Mouse (Mus musculus) c-Kit-positive CD71-positive TER-119-positive erythroid progenitor cells, embryonic 14.5 days (primary cell): ENCODE measurements around the gene Lrrk2.
A peak's percentile ranks its signal among the peaks of the same experiment; 100 is the strongest.

Experiments used
- DNase-seq: peaks from one replicate; pipeline ENCODE4 v3.0.0-alpha.2; 2013; ENCODE audit warnings: low spot score

Gene Lrrk2

DNA sequence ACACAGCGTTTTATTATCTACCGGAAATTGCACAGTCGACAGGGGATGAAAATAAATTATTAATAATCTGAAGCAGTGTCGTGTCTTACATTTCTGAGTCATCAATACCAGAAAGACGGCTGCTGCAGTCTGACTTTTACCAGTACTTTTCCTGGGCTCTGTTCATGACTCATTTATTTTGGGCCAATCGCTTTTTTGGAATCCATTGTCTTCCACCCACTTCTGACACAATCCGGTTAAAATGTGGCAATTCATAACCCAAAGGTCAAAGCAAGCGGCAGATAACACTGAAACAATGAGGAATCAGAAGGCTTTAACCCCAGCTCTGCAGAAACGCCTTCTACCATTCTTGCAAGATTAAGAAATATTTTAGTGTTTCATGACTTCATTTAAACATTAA is 17.7 kb downstream of the Lrrk2 start:
- DNase-seq = no peak

DNA sequence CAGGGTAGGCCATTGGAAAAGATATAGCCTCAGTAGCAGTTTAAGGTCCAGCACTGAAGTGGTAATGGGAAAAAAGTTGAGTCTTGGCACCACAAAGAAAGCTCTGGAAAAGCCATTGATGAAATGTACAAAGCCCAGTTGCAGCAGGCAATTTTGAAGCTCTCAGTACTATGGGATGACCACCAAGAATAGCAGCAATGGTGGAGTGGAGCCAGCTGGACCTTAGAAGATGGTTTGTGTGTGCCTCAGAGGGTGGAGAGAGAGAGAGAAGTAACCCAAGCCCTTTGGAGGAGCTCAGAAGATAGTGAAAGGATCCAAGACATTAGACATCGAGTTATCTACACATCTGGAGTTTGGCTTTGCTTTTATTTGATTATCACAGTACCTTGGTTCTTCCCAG is 20.1 kb downstream of the Lrrk2 start:
- DNase-seq = no peak

DNA sequence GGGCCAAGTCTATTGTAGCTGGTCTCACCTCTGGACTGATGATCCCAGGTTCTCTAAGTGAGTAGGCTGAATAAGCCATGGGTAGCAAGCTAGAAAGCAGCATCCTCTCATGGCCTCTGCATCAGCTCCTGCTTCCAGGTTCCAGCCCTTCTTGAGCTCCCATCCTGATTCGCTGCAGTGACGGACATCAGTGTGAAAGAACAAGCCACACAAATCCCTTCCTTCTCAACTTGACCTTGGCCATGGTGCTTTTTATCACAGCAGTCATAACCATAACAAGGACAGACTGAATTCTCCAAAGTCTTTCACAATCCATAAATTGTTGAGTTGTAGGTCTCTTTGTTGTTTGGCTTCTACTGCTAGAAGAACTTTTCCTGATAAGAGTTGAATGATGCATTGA is 20.9 kb downstream of the Lrrk2 start:
- no peak for DNase-seq

DNA sequence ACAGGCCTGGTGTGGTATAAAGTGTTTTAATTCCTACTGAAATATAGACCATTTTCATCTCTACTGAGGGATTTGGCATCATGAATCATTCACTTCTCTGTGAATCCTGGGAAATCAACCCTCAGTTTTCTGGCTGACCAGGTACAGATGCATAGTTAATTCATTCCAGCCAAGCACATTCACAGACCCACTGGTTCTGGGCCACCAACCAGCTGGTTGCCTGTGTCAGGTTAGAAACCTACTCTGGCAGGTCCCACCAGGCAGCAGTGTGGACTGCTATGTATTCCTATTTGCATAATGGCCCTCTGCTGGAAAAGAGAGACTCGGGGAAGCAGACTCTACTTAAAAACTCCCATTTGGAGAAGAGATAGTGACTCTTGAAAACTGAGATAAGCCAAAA is 27.9 kb downstream of the Lrrk2 start:
- DNase-seq = no peak

DNA sequence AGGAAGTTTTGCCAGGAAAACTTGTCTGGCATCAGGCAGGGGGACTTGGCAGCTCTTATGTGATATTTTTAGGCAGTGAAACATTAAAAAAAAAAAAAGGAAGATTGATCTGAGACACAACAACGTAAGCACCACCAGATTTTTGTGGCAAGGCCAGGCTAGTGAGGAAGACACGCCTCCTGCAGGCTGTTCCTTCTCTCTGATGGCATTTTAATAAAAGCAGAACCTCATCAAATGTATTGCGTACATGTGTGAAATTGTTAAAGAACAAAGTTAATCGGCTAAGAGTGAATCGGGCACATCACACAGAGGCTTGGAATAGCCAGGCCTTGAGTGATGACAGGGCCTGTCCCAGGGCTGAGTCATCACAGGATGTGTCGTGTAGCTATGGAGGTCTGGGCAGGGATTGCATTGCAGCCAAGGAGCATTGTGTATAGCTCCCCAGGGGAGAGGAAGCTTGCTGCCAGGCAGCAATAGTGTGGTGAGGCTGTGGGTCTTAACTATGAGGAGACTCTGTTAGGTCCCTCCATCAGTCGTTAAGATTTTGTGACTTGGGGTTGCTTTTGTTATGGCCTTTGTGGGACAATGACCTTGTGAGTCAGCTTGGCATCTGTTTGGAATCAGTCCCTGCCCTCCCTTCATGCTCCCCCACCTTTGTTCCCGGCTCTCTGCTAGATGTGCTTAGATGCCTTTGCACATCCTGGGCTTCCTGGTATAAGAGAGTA is 30.2 kb downstream of the Lrrk2 start:
- DNase-seq = no peak

DNA sequence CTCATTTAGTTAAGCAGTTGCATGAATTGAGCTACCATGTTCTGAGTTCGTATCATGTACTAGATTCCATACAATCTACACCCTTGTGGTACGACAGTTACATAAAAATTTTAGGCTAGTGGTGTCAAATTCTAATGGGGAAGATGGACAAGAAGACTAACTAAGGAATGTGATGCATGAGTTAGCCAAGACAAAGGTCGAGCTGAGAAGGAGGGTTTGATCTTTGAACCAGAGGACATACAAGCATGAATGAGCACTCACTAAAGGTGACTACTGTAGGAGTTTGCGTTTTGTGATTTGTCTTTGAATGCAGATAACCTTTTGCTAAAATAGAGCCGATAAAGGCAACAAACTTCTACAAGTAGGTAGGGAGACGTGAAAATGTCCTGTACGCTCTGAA is 31.1 kb downstream of the Lrrk2 start:
- DNase-seq = no peak

DNA sequence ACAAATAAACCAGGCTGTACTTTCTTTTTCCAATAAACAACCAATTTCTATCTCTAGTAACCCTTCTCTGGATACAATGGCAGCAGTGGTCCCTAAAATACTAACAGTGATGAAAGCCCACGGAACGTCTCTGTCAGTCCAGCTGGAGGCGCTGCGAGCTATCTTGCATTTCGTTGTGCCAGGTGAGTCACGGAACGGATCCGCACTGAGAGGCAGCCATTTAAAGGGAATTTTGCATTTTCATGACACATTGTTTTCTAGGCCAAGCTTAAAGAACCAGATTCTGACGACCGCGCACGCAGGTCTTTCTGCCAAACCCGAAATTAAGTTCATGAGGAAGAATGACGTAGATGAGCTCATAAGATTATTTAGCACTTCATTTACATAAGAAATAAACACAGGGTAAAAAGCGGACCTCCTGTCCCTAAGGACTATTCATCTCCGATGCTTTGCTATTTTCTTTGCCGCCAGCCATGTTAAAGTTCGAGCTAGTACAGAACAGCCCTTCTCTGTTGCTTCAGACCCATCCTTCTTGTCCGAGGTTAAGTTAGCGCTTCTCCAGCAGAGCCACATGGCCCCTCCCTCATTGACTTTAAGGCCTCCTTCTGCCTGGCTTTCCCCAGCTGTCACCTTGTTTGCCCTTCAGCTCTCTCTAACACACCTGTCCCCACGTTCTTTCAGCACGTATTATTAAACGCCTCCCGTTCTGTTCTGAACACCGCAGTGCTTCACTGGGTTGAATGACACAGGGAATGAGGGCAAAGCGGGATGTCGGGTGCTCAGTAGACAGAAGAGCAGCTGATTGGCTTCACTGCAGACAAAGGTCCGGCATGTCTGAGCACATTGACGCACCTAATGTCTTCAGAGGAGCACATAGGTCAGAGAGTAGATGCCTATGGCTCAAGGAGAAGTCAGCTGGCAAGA is 36.5 kb downstream of the Lrrk2 start:
- DNase-seq = no peak

DNA sequence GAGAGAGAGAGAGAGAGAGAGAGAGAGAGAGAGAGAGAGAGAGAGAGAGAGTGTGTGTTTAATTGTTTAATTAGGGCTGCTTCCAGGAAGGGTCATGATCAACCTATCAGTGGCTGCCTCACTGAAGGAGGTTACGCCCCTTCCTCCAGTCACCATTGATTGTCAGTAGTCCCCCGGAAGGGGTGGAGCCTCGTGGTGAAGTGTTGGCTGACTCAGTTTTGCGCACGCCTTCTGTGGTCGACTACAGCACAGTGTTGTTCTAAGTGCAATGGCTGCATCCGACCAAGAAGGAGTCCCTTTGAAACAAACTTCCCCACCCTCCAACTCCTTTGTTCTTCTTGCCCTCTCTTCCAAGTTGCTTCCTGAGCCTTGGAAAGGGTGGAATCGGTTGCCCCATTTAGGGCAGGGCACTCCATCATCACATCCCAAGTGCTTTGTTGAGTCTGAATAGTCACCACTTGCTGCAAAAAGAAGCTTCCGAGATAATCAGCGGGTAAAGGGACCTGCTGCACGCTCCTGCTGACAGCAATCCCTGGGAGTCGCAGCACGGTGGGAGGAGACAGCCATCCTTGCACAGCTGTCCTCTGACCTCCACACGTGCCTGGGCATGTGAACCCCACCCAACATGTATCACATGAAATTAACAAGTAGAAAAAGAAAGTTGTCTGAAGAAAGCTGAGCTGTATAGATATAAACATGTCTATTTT is 62.4 kb downstream of the Lrrk2 start:
- DNase-seq = no peak

DNA sequence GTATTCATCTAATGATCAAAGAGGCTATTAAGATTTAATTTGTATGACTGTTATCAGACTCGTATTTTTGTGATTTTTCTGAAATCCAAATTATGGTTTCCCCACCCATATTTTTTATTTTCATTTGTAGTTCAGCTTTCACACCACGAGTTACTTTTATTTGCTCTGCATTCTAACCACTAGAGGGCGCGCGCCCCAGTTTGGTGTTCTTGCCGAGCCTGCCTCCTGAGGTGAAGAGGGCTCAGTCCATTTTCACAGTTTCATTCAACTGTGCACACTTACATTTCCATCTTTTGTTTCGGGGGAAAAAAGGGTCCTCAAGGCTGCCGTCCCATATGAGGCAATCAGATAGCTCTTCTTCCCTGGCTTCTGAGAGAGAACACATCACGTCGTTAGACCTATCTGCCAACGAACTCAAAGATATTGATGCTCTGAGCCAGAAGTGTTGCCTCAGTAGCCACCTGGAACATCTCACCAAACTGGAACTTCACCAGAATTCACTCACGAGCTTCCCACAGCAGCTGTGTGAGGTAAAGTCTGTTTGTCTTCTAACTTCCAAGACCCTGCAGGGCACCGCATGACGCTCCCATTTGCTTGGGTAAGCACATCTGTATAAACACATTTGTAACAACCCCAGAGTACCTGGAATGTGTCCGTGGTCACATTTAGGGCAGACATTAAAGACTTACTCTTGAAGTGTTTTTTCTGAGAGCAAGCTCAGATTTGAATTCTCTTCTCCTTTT is 64.0 kb downstream of the Lrrk2 start:
- DNase-seq = peak; percentile 14

DNA sequence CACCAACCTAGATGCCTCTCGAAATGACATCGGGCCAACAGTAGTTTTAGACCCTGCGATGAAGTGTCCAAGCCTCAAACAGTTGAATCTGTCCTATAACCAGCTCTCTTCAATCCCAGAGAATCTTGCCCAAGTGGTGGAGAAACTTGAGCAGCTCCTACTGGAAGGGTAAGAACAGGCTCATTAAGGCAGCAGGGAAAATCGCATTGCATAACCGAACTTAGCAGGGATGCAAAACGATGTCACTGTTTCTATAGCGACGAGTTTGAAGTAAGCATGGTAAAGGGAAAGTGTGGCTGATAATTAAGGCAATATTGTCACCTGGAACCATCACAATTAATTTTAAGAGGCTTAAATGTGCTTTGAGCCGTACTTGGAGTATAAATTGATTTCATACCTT is 65.8 kb downstream of the Lrrk2 start:
- DNase-seq = no peak

DNA sequence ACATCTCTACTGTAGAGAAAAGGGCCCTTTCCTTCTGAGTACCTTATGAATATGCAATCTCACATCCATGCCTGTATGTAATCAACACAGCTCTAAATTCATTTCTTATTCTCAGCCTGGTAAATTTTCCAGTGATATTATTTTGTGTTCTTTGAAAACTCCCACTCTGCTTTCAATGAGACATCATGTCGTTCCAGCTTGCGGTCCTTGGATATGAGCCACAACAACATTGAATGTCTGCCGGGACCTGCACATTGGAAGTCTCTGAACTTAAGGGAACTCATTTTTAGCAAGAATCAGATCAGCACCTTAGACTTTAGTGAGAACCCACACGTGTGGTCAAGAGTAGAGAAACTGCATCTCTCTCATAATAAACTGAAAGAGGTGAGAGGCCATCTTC is 72.5 kb downstream of the Lrrk2 start:
- no peak for DNase-seq

DNA sequence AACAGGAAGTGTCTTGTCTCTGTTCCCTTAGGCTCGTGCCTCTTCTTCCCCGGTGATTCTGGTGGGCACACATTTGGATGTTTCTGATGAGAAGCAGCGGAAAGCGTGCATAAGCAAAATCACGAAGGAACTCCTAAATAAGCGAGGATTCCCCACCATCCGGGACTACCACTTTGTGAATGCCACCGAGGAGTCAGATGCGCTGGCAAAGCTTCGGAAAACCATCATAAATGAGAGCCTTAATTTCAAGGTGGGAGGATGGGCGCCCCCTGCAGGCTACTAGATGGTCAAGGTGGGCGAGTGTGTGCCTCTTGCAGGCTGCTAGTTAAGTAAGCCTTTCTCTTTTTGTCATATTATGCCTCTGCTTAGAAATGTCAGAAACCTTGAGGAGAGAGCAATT is 79.1 kb downstream of the Lrrk2 start:
- DNase-seq = no peak

DNA sequence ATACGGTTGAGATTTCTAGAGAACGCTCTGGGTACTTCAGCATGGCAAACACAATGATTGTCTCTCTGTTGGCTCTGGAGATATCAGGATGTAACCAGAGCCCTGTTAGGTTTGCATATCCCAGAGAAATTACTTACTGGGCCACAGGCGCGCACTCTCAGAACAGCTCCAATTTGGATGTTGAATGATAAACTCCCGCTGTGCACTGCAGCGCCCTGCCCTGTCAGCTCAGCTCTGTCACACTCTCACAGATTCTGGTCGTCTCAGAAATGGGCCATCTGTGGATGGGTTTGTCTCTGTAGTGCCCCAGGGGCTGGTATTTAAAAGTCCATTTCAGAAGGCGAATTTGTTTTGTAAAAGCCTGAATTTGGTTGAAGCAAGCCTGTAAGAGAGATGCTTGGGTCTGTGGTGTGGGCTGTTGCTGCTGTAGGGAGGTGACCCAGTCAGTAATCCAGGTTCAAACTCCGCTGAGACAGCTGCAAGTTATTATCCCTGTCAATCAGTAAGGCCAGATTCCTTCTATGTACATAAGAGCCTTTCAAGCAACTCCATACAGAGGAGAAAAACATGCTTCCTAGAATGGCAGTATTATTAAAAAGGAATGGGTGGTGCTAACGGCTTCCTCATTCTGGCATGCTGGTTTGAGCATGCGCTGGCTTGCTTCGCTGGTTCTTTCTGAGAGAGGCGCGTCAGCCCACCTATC is 80.6 kb downstream of the Lrrk2 start:
- no peak for DNase-seq

DNA sequence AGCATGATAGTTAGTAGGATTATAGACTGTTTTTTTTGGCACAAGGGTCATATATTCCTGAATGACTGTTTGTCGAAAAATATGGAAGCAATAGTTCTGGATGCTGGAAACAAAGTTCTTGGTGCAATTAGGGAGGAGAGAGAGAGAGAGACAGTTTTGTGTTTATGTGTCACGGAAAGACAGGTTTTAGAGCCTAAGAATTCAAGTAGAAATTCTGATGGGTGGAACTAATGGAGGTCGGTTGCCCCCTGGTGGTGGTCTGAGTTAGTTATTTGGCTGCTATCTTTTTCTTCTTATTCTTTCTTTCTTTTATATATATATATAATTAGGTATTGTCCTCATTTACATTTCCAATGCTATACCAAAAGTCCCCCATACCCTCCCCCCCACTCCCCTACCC is 81.6 kb downstream of the Lrrk2 start:
- peak; percentile 12 for DNase-seq

DNA sequence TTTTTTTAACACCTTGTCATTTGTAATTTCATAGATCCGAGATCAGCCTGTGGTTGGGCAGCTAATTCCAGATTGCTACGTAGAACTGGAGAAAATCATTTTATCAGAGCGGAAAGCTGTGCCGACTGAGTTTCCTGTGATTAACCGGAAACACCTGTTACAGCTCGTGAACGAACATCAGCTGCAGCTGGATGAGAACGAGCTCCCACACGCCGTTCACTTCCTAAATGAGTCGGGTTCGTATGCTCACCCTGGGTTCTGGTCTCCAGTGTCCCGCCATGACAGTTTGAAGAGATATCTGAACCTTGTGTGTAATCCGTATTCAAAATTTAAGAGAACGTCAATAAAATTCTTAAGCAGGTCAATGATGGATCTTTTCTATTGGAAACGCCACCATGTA is 82.8 kb downstream of the Lrrk2 start:
- no peak for DNase-seq

DNA sequence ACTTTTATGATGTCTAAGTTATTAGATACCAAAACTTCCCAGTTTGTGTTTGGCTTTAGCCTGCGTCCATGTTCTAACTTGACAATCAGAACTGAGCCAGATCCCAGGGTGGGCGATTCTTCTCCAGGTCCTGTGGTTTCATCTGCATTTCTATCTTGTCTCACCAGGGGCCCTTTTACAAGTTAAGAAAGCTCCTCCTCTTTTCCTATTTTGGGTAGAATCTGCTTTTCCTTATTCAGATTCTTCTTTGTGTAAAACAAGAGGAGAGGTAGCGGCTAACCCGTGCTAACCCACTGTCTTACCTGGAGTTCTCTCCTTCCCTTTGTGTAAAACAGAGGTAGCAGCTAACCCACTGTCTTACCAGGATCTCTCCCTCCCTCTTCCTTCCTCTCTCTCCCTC is 99.1 kb downstream of the Lrrk2 start:
- DNase-seq = no peak

DNA sequence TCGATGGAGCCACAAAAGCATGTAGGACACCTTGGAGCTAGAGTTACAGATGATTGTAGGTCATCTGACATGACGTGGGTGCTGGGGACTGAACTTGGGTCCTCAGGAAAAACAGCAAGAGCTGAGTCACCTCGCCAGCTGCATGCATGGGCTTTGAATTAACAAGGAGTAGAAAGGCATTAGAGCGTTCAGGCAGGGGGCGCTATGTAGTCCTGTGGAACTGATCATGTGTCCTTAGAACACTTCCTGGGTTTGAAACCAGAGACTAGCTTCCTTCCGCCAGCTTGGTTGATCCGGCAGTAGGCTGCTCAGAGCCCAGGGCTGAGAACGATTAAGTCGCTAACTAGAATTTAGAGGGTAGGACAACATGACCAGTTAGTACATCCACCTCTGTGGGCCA is 106.2 kb downstream of the Lrrk2 start:
- no peak for DNase-seq

DNA sequence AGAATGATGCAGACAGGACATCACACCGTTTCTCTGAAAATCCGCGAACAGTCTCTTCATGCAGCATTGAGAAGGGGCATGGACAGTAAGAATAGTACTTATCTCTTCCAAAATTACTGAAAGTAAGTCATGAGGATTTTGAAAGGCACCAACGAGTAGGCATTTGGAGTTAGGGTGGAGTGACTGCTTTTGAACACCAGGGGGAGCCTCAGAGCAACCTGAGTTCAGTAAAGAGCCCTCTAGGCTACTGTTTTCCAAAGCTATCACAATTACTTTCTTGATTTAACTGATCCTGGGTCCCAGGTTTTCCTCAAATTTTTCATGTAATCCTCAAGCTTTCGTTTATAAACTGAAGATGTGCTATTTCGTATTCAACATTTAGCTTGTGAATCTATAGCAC is 108.2 kb downstream of the Lrrk2 start:
- peak; percentile 21 for DNase-seq

DNA sequence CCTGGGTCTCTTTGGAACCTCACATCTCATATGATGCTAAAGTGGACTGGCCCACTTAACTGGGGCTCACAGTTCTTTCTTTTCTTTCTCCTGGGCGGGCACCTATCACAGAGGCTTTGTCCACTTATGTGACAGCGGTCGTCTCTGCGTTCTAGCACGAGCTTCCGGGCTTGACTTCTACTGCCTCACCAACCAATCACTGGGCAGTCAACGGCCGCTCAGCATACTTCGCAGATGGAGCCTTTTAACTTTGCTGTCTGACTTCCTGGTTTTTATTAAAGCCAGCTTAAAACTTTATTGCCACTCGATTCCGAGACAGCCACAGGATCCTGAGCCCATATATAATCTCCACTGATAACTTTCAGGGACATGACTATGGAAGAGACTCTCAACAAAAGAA is 115.4 kb downstream of the Lrrk2 start:
- no peak for DNase-seq

DNA sequence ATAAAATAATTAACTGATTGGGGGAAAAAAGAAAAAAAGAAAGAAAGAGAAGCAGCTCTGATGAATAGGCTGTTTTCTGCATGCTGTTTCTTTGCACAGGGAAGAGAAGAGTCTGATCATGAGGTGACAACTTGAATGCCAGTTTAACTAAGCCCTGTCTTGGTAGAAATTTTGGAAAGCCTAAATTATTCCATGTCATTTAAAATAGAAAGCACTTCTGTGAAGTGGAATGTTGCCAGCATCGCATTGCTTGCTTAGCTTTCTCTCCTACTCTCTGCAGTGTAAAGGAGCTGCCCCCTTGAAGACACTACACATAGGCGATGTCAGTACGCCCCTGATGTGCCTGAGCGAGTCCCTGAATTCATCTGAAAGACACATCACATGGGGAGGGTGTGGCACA is 133.5 kb downstream of the Lrrk2 start:
- no peak for DNase-seq

DNA sequence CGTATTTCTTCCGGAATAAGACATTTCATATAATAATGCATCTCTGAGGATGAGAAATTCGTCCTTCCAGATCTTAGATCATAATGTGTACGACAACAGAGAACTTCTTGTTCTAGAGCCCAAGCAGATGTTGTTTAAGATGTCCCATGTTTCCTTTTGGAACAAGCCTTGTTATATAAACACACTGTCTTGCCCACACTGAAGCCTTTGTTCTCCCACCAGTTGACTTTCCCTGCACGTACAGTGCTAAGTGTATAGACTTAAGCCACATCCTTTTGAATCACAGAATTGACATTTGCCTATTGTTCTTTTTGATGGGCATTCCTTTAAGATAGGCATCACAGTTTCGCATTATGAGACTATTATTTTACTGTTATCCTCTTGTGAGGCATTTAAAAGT is 162.3 kb downstream of the Lrrk2 start:
- no peak for DNase-seq

DNA sequence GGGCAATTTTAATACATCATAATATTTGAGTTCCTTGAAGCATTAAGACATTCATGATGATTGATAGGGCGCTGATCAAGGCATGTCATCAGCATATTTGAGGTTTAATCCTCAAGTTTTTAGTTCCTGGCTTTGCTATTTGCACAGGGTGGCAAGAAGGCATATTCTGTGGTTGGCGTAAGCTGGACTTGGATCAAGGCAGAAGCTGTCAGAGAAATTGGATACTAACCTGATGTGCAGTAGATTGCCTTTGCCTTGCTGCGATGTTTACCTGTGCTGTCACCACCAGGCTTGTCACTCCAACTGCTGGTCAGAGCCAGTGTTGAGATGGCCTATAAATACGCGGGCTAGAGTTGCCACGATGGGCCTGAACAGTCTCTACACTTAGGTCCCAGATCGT is 165.0 kb downstream of the Lrrk2 start, which contains the start of gene Smgc:
Gene Smgc, plus strand, starts transcription at position 301 of the 400 bp plus-strand sequence.
- DNase-seq = no peak
